ENCODE assay signal across 7 mouse cellular contexts in genomic region chr15:99440816-99441457, GRCm38 (mm10). TPM values are rescaled to one million over a fixed set of nuclear protein-coding genes. Genes with fewer than 3 reads are reported as not detected.
A peak's percentile ranks its signal among the peaks of the same experiment; 100 is the strongest.
DNase-seq lines count a peak whose midpoint lies in the region; ATAC-seq lines count a peak whose summit lies in the region.

No protein-coding gene starts in this region.

- H3K9ac ChIP-seq in lung, embryonic 16.5 days (ENCODE audit: low read length) = no peak overlapping the region
- H3K9ac ChIP-seq in heart, embryonic 12.5 days = peak overlapping the region; percentile 46; the same call in 1 of the 2 replicates
- H3K9ac ChIP-seq in limb, embryonic 11.5 days (ENCODE audit: low read length) = peak overlapping the region; percentile 22; the same call in 1 of the 2 replicates
- H3K9ac ChIP-seq in stomach, embryonic 15.5 days = no peak overlapping the region

- H3K36me3 ChIP-seq in lung, embryonic 16.5 days (ENCODE audit: control insufficient read depth, insufficient read depth, low read length) = no peaks in the 10 kb centered on the region
- H3K36me3 ChIP-seq in heart, embryonic 12.5 days = peaks cover 31% of the 10 kb centered on the region
- H3K36me3 ChIP-seq in limb, embryonic 11.5 days (ENCODE audit: control insufficient read depth, insufficient read depth, low read length) = no peaks in the 10 kb centered on the region; the same call in 1 of the 2 replicates
- no peaks in the 10 kb centered on the region for H3K36me3 ChIP-seq in stomach, embryonic 15.5 days

- no peak overlapping the region for H3K4me3 ChIP-seq in lung, embryonic 16.5 days (ENCODE audit: low read length)
- no peak overlapping the region for H3K4me3 ChIP-seq in heart, embryonic 12.5 days
- no peak overlapping the region for H3K4me3 ChIP-seq in limb, embryonic 11.5 days (ENCODE audit: low read depth, low read length)
- no peak overlapping the region for H3K4me3 ChIP-seq in stomach, embryonic 15.5 days (replicated peaks)

- no peaks in the 10 kb centered on the region for H3K27me3 ChIP-seq in lung, embryonic 16.5 days (ENCODE audit: control insufficient read depth, insufficient read depth, low read depth, low read length)
- H3K27me3 ChIP-seq in heart, embryonic 12.5 days (replicated peaks) = no peaks in the 10 kb centered on the region
- no peaks in the 10 kb centered on the region for H3K27me3 ChIP-seq in limb, embryonic 11.5 days (ENCODE audit: control insufficient read depth, insufficient read depth, low read length)
- H3K27me3 ChIP-seq in stomach, embryonic 15.5 days (replicated peaks) = no peaks in the 10 kb centered on the region

- 35% methylated on average over 8 of the region's 8 CpGs for whole genome bisulfite sequencing in lung, embryonic 16.5 days
- WGBS in heart, embryonic 12.5 days = 50% methylated on average over 8 of the region's 8 CpGs
- WGBS in limb, embryonic 11.5 days = 77% methylated on average over 8 of the region's 8 CpGs
- 31% methylated on average over 8 of the region's 8 CpGs for WGBS in stomach, embryonic 15.5 days

- H3K4me2 ChIP-seq in lung, embryonic 16.5 days (ENCODE audit: low read depth, low read length) = no peak overlapping the region
- H3K4me2 ChIP-seq in heart, embryonic 12.5 days = peak overlapping the region; percentile 35
- no peak overlapping the region for H3K4me2 ChIP-seq in limb, embryonic 11.5 days (ENCODE audit: low read depth, severe bottlenecking)
- H3K4me2 ChIP-seq in stomach, embryonic 15.5 days = peak overlapping the region; percentile 17; the same call in 1 of the 2 replicates

- H3K4me1 ChIP-seq in lung, embryonic 16.5 days (replicated peaks; ENCODE audit: control insufficient read depth, insufficient read depth, low read length) = peaks cover 40% of the 10 kb centered on the region
- H3K4me1 ChIP-seq in heart, embryonic 12.5 days (replicated peaks) = peaks cover 52% of the 10 kb centered on the region
- peaks cover 17% of the 10 kb centered on the region for H3K4me1 ChIP-seq in limb, embryonic 11.5 days (ENCODE audit: control insufficient read depth, insufficient read depth, low read length)
- peaks cover 38% of the 10 kb centered on the region for H3K4me1 ChIP-seq in stomach, embryonic 15.5 days

- H3K9me3 ChIP-seq in lung, embryonic 16.5 days (ENCODE audit: control insufficient read depth, low read length) = no peaks in the 10 kb centered on the region
- no peaks in the 10 kb centered on the region for H3K9me3 ChIP-seq in heart, embryonic 12.5 days (replicated peaks)
- no peaks in the 10 kb centered on the region for H3K9me3 ChIP-seq in limb, embryonic 11.5 days (ENCODE audit: control insufficient read depth, low read length)
- H3K9me3 ChIP-seq in stomach, embryonic 15.5 days = no peaks in the 10 kb centered on the region

- H3K27ac ChIP-seq in lung, embryonic 16.5 days (ENCODE audit: low read length) = peak overlapping the region; percentile 85
- peak overlapping the region; percentile 75 for H3K27ac ChIP-seq in heart, embryonic 12.5 days (ENCODE audit: poor library complexity, severe bottlenecking)
- H3K27ac ChIP-seq in limb, embryonic 11.5 days (replicated peaks; ENCODE audit: low read depth, low read length) = 0 out of 2 replicates have a peak overlapping the region, but pooled peaks have one; percentile 21
- peak overlapping the region; percentile 78 for H3K27ac ChIP-seq in stomach, embryonic 15.5 days

- peak; percentile 14; the same call in 1 of the 2 replicates for ATAC-seq in lung, embryonic 16.5 days (ENCODE audit: low read depth)
- ATAC-seq in heart, embryonic 12.5 days (ENCODE audit: insufficient number of reproducible peaks, low FRiP score) = no peak
- no peak for ATAC-seq in limb, embryonic 11.5 days (ENCODE audit: insufficient number of reproducible peaks, low FRiP score, low TSS enrichment, low read depth)
- ATAC-seq in stomach, embryonic 15.5 days (ENCODE audit: insufficient read depth, low FRiP score, low read depth) = peak; percentile 40

- DNase-seq in lung, postnatal 25 days (ENCODE audit: low spot score) = no peak
- DNase-seq in limb, embryonic 11.5 days (ENCODE audit: low spot score) = no peak
- no peak for DNase-seq in spleen, postnatal 10 days (ENCODE audit: low spot score in 2 of 2)
- DNase-seq in kidney, postnatal 4 days = no peak

RNA-seq across cellular contexts. Expression of gene Nckap5l, which starts 16.6 kb away (rescaled TPM):
- polyA plus RNA-seq in lung, embryonic 16.5 days (2015; fragmentation: Nextera tagmentation; extraction: Ambion mirVana) = 7.5 and 9.5 TPM in 2 replicates
- polyA plus RNA-seq in heart, embryonic 12.5 days (2016; fragmentation: Nextera tagmentation; extraction: Ambion mirVana) = 11.4 and 12.0 TPM in 2 replicates
- polyA plus RNA-seq in limb, embryonic 11.5 days (2014; fragmentation: Nextera tagmentation; extraction: Ambion mirVana) = 14.2 and 15.6 TPM in 2 replicates
- polyA plus RNA-seq in stomach, embryonic 15.5 days (2015; fragmentation: Nextera tagmentation; extraction: Ambion mirVana) = 4.8 and 6.8 TPM in 2 replicates

RNA-seq across cellular contexts. Expression of gene Bcdin3d, which starts 33.6 kb away (rescaled TPM):
- 13.4 and 13.7 TPM in 2 replicates for polyA plus RNA-seq in lung, embryonic 16.5 days (2015; fragmentation: Nextera tagmentation; extraction: Ambion mirVana)
- polyA plus RNA-seq in heart, embryonic 12.5 days (2016; fragmentation: Nextera tagmentation; extraction: Ambion mirVana) = 11.3 and 12.2 TPM in 2 replicates
- polyA plus RNA-seq in limb, embryonic 11.5 days (2014; fragmentation: Nextera tagmentation; extraction: Ambion mirVana) = 17.8 and 20.2 TPM in 2 replicates
- polyA plus RNA-seq in stomach, embryonic 15.5 days (2015; fragmentation: Nextera tagmentation; extraction: Ambion mirVana) = 14.8 and 14.9 TPM in 2 replicates

RNA-seq across cellular contexts. Expression of gene Tmbim6, which starts 48.3 kb away (rescaled TPM):
- 459 and 464 TPM in 2 replicates for polyA plus RNA-seq in lung, embryonic 16.5 days (2015; fragmentation: Nextera tagmentation; extraction: Ambion mirVana)
- 251 and 253 TPM in 2 replicates for polyA plus RNA-seq in heart, embryonic 12.5 days (2016; fragmentation: Nextera tagmentation; extraction: Ambion mirVana)
- polyA plus RNA-seq in limb, embryonic 11.5 days (2014; fragmentation: Nextera tagmentation; extraction: Ambion mirVana) = 225 and 238 TPM in 2 replicates
- 425 and 426 TPM in 2 replicates for polyA plus RNA-seq in stomach, embryonic 15.5 days (2015; fragmentation: Nextera tagmentation; extraction: Ambion mirVana)

Comparison
In these comparisons a context has a peak if more than half of its experiments do, and no peak if none do; other contexts are left out.
1. ATAC-seq: peak in lung, embryonic 16.5 days (single experiment) and stomach, embryonic 15.5 days (single experiment); none in heart, embryonic 12.5 days (single experiment) and limb, embryonic 11.5 days (single experiment).
2. H3K27ac ChIP-seq: peak in every context shown above with its lines; median percentile 85 in lung, embryonic 16.5 days; 78 in stomach, embryonic 15.5 days; 75 in heart, embryonic 12.5 days; 21 in limb, embryonic 11.5 days.
3. H3K4me2 ChIP-seq: peak in heart, embryonic 12.5 days (single experiment) and stomach, embryonic 15.5 days (single experiment); none in lung, embryonic 16.5 days (single experiment) and limb, embryonic 11.5 days (single experiment).
4. H3K9ac ChIP-seq: peak in heart, embryonic 12.5 days (single experiment) and limb, embryonic 11.5 days (single experiment); none in lung, embryonic 16.5 days (single experiment) and stomach, embryonic 15.5 days (single experiment).